Mouse (Mus musculus) intestine, embryonic 15.5 days (tissue): ENCODE results near the gene Gbx2. TPM values are rescaled to one million over a fixed set of nuclear protein-coding genes. Genes with fewer than 3 reads are reported as not detected.

Source experiments
- ATAC-seq: fragments of 200-750 bp; cut with Nextera tagmentation; 2 replicates; pipeline ENCODE4 v1.8.0; 2017; ENCODE audit warnings: moderate TSS enrichment, moderate library complexity
- H3K27ac ChIP-seq: fragments of 300-500 bp; sonication (generic); 2 replicates; pipeline ENCODE4 v1.5.1; 2015; ENCODE audit warnings: mild to moderate bottlenecking, inconsistent platforms
- H3K27me3 ChIP-seq: fragments of 300-500 bp; sonication (generic); replicated peaks from 2 replicates; pipeline ENCODE4 v1.6.1; 2015; ENCODE audit warnings: inconsistent platforms
- H3K36me3 ChIP-seq: fragments of 300-500 bp; sonication (generic); 2 replicates; pipeline ENCODE4 v1.6.1; 2015; ENCODE audit warnings: inconsistent platforms
- H3K4me1 ChIP-seq: fragments of 300-500 bp; sonication (generic); replicated peaks from 2 replicates; pipeline ENCODE4 v1.6.1; 2015; ENCODE audit warnings: inconsistent platforms
- H3K4me2 ChIP-seq: fragments of 300-500 bp; sonication (generic); replicated peaks from 2 replicates; pipeline ENCODE4 v1.6.1; 2015; ENCODE audit warnings: mild to moderate bottlenecking, inconsistent platforms
- H3K4me3 ChIP-seq: fragments of 300-500 bp; sonication (generic); replicated peaks from 2 replicates; pipeline ENCODE4 v1.5.1; 2015; ENCODE audit warnings: inconsistent platforms
- H3K9ac ChIP-seq: fragments of 300-500 bp; sonication (generic); 2 replicates; pipeline ENCODE4 v1.6.1; 2015; ENCODE audit warnings: inconsistent platforms
- H3K9me3 ChIP-seq: fragments of 300-500 bp; sonication (generic); 2 replicates; pipeline ENCODE4 v1.6.1; 2016; ENCODE audit warnings: inconsistent platforms
- WGBS: fragments of 180-500 bp; shearing (Covaris S2); methylation state at CpG from one replicate; pipeline ENCODE4 v1.1.7; 2015; 5-methylcytosine and 5-hydroxymethylcytosine counted together
- polyA plus RNA-seq: library from polyadenylated mRNA; unstranded; fragments of >200 nt; fragmentation: Nextera tagmentation; extraction: Ambion mirVana; gene quantifications from 2 replicates; pipeline ENCODE4 v1.2.1, GENCODE M21; 2015

Gene Gbx2
- 0.09 and 0.15 TPM in 2 replicates for polyA plus RNA-seq

DNA sequence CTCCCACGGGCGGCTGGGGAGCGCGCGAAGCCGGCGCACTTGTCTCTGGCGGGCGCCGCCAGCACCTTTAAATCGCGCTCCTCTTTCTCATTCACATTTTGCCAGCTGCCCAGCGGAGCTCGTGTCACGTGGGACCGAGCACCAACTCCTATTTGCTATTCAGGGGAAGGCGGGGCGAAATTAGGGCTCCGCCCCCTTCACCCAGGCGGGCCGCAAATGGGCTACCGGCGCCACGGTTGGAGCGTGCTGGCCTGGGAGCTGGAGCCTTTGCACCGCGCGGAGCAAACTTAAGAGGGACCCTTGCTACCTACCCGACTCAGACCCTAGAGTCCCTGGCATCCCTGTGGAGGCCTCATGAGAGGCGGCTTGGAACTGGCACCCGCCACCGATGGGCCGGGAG, at the start of gene Gbx2:
Gbx2 (minus strand) TSS at position 60 of the 400 bp plus-strand sequence.
- peak within 1 kb of the TSS; percentile 17; the same call in 1 of the 2 replicates for H3K9ac ChIP-seq

DNA sequence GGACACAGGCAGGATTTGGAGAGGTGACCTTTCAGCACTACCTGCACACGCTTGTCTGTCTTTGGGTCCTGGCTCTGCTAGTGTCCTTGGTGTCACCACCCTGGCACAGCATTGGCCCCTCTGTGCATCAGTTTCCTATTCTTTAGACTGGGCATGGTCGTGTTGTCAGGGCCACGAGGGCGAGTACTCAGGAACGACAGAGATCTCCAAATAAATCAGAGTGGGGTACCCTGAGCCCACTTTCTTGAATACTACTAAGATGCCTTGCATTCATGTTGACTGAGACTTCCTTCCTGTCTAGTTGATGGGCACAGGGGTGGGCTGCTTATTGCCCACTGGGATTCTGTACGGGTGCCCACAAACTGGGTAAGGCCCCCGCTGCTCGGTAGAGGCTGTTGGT, 46.3 kb upstream of the Gbx2 start:
- no peaks in the 10 kb centered on the region; the same call in 1 of the 2 replicates for H3K27me3 ChIP-seq
- no peak overlapping the region for H3K4me2 ChIP-seq
- H3K9me3 ChIP-seq, result no peaks in the 10 kb centered on the region
- no peak overlapping the region for H3K9ac ChIP-seq
- H3K4me1 ChIP-seq, result no peaks in the 10 kb centered on the region
- no peaks in the 10 kb centered on the region for H3K36me3 ChIP-seq
- ATAC-seq, result no peak
- H3K27ac ChIP-seq, result no peak overlapping the region
- no peak overlapping the region for H3K4me3 ChIP-seq
- 88% methylated on average over 8 of the region's 8 CpGs for WGBS

More for the DNA sequence above, at the start of gene Gbx2:
- ATAC-seq, result peak; percentile 83
- no peak within 1 kb of the TSS for H3K27ac ChIP-seq
- peak within 1 kb of the TSS; percentile 39 for H3K4me3 ChIP-seq
- no peaks in the 10 kb centered on the region for H3K9me3 ChIP-seq
- H3K36me3 ChIP-seq, result no peaks in the 10 kb centered on the region
- H3K4me2 ChIP-seq, result peak within 1 kb of the TSS; percentile 88
- under 1% methylated on average over 33 of the region's 33 CpGs for WGBS
- peaks cover 90% of the 10 kb centered on the region for H3K27me3 ChIP-seq
- H3K4me1 ChIP-seq, result peaks cover 27% of the 10 kb centered on the region

GRCm38 (mm10) chr1:89976411-89976810, 45.4 kb upstream of the Gbx2 start:
- WGBS, result 76% methylated on average over 8 of the region's 8 CpGs
- ATAC-seq, result no peak
- no peaks in the 10 kb centered on the region for H3K4me1 ChIP-seq

DNA sequence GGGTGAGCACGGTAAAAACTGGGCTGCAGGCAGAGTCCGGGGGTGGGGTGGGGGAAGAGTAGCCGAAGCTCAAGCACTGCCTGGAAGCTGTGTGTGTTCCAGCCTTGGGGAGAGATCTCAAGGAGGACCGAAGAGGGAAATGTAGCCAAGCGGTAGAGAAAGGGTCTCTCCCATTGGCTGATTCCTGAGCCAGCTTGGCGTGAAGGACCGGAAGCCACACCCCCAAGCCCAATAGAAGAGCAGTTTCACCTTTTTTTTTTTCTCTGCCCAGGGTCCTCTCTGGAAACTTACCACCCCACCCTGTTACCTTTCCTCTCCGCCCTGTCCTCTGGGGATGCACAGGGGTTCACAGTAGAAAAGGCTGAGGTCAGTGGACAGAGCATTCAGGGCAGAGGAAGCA, 43.6 kb upstream of the Gbx2 start:
- 84% methylated on average over 8 of the region's 8 CpGs for WGBS
- no peaks in the 10 kb centered on the region for H3K9me3 ChIP-seq
- H3K4me3 ChIP-seq, result no peak overlapping the region
- no peak overlapping the region for H3K9ac ChIP-seq
- H3K27me3 ChIP-seq, result peaks cover 18% of the 10 kb centered on the region
- H3K27ac ChIP-seq, result no peak overlapping the region
- no peaks in the 10 kb centered on the region for H3K4me1 ChIP-seq
- ATAC-seq, result no peak
- no peak overlapping the region for H3K4me2 ChIP-seq
- no peaks in the 10 kb centered on the region for H3K36me3 ChIP-seq

More at GRCm38 (mm10) chr1:89976411-89976810, 45.4 kb upstream of the Gbx2 start:
- H3K9me3 ChIP-seq, result no peaks in the 10 kb centered on the region
- H3K36me3 ChIP-seq, result no peaks in the 10 kb centered on the region
- H3K4me3 ChIP-seq, result no peak overlapping the region
- no peak overlapping the region for H3K4me2 ChIP-seq
- no peak overlapping the region for H3K27ac ChIP-seq
- no peaks in the 10 kb centered on the region; the same call in 1 of the 2 replicates for H3K27me3 ChIP-seq
- H3K9ac ChIP-seq, result no peak overlapping the region

GRCm38 (mm10) chr1:89971848-89972247, 40.9 kb upstream of the Gbx2 start:
- Histone ChIP-seq H3K36me3 (no peaks in the 10 kb centered on the region), H3K9me3 (no peaks in the 10 kb centered on the region), H3K4me1 (peaks cover 3% of the 10 kb centered on the region; the same call in 1 of the 2 replicates), H3K27ac (no peak overlapping the region), H3K4me3 (no peak overlapping the region), H3K9ac (no peak overlapping the region), H3K27me3 (peaks cover 42% of the 10 kb centered on the region), H3K4me2 (no peak overlapping the region)
- WGBS, result 47% methylated on average over 8 of the region's 8 CpGs
- ATAC-seq, result no peak

GRCm38 (mm10) chr1:89969714-89970110, 38.7 kb upstream of the Gbx2 start:
- no peak for ATAC-seq
- no peak overlapping the region for H3K9ac ChIP-seq
- no peak overlapping the region for H3K4me3 ChIP-seq
- peaks cover 42% of the 10 kb centered on the region for H3K27me3 ChIP-seq
- H3K36me3 ChIP-seq, result no peaks in the 10 kb centered on the region
- no peak overlapping the region for H3K4me2 ChIP-seq
- H3K9me3 ChIP-seq, result no peaks in the 10 kb centered on the region
- no peak overlapping the region for H3K27ac ChIP-seq
- peaks cover 3% of the 10 kb centered on the region; the same call in 1 of the 2 replicates for H3K4me1 ChIP-seq
- WGBS, result 78% methylated on average over 4 of the region's 4 CpGs

GRCm38 (mm10) chr1:89969072-89969713, 38.2 kb upstream of the Gbx2 start:
- no peaks in the 10 kb centered on the region for H3K9me3 ChIP-seq
- ATAC-seq, result no peak
- H3K4me2 ChIP-seq, result peak overlapping the region; percentile 98
- peak overlapping the region; percentile 56; the same call in 1 of the 2 replicates for H3K4me3 ChIP-seq
- WGBS, result 46% methylated on average over 10 of the region's 10 CpGs
- H3K27ac ChIP-seq, result no peak overlapping the region
- peaks cover 3% of the 10 kb centered on the region; the same call in 1 of the 2 replicates for H3K4me1 ChIP-seq
- no peak overlapping the region for H3K9ac ChIP-seq
- H3K36me3 ChIP-seq, result no peaks in the 10 kb centered on the region
- peaks cover 42% of the 10 kb centered on the region for H3K27me3 ChIP-seq

DNA sequence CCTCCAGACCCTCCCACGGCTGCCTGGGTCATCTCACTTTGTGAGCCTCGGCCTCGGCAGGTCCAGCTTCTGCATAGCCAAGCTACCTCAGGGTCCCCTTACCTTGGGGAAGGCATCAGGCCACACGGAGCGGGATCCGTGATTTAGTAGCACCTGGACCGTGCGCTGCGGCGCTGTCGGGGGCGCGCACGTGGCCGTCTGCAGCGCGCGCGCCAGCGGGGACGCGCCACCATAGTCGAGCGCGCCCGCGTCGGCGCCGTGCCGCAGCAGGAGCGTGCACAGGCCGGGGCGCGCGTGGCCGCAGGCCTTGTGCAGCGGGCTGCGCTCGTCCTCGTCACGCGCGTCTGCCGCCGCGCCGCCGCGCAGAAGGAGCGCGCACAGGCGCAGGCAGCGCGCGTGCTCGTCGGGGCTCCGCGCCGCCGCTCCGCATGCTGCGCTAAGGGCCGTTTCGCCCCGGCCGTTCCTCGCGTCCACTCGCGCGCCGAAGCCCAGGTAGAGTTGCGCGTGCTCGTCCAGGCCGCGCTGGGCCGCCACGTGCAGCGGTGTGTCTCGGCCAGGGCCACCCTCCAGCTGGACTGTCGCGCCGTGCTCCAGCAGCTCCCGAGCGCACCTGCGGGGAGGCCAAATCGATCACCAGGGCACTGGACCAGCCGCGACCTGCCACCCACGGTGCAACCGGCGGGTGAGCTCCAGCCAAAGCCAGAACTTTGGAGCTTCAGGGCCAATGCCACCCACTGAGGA, 37.3 kb upstream of the Gbx2 start:
- H3K4me3 ChIP-seq, result peak overlapping the region; percentile 56
- no peak overlapping the region for H3K27ac ChIP-seq
- ATAC-seq, result peak; percentile 77
- peak overlapping the region; percentile 41 for H3K9ac ChIP-seq
- peak overlapping the region; percentile 98 for H3K4me2 ChIP-seq
- no peaks in the 10 kb centered on the region for H3K9me3 ChIP-seq
- H3K36me3 ChIP-seq, result no peaks in the 10 kb centered on the region
- peaks cover 3% of the 10 kb centered on the region; the same call in 1 of the 2 replicates for H3K4me1 ChIP-seq
- under 1% methylated on average over 93 of the region's 95 CpGs for WGBS
- peaks cover 42% of the 10 kb centered on the region for H3K27me3 ChIP-seq

DNA sequence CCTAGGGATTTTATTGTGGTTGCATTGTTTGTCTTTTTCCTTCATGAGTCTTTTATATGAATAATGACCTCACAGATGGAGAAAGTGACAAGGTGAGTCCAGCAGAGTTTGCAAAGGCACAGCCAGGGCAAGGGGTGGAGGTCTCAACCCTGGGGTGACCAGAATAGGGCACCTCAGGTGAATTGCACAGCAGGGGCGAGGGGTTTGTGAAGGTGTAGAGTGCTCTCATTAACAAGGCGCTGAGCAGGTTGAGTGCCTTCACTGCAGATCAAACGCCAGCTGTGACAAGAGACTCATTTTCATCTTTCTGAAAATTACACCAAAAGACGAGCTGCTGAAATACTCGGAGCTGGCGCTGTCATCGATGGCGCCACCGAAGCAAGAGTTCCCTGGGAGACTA, 36.6 kb upstream of the Gbx2 start:
- Histone ChIP-seq H3K9me3 (no peaks in the 10 kb centered on the region), H3K4me3 (0 out of 2 replicates have a peak overlapping the region, but pooled peaks have one; percentile 56), H3K4me1 (peaks cover 3% of the 10 kb centered on the region; the same call in 1 of the 2 replicates), H3K27me3 (peaks cover 42% of the 10 kb centered on the region), H3K27ac (no peak overlapping the region), H3K36me3 (no peaks in the 10 kb centered on the region), H3K4me2 (peak overlapping the region; percentile 98), H3K9ac (no peak overlapping the region)
- no peak for ATAC-seq
- WGBS, result 18% methylated on average over 9 of the region's 9 CpGs

DNA sequence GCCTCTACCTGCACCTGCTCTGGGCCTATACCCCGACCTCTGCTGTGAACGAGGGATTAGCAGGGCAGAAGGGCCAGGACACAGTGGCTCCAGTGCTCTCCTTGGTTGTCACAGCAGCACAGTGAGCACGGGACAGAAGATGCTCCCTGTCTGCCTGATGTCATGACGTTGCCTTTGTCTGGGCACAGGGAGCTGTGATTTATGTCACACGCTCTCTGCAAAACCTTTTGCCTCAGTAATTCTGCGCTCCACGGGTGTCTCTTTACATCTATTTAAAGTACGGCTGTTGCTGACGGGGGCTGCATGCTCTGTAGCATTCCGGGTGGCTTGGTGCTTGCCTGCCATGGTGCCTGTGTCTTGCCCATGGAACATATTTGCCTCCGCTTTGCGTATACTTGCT, 33.4 kb upstream of the Gbx2 start:
- Histone ChIP-seq H3K4me1 (peaks cover 3% of the 10 kb centered on the region; the same call in 1 of the 2 replicates), H3K9me3 (no peaks in the 10 kb centered on the region), H3K27me3 (peaks cover 32% of the 10 kb centered on the region), H3K9ac (no peak overlapping the region), H3K4me2 (no peak overlapping the region), H3K36me3 (no peaks in the 10 kb centered on the region), H3K4me3 (no peak overlapping the region), H3K27ac (no peak overlapping the region)
- ATAC-seq, result no peak
- 72% methylated on average over 12 of the region's 12 CpGs for WGBS

- H3K27ac ChIP-seq, result no peak overlapping the region
- H3K4me3 ChIP-seq, result no peak overlapping the region
- H3K9me3 ChIP-seq, result no peaks in the 10 kb centered on the region
- ATAC-seq, result no peak
- no peaks in the 10 kb centered on the region for H3K36me3 ChIP-seq
- WGBS, result 81% methylated on average over 2 of the region's 2 CpGs
- H3K9ac ChIP-seq, result no peak overlapping the region
- peaks cover 21% of the 10 kb centered on the region for H3K27me3 ChIP-seq
- no peak overlapping the region for H3K4me2 ChIP-seq
- no peaks in the 10 kb centered on the region for H3K4me1 ChIP-seq
Measured at GRCm38 (mm10) chr1:89963296-89963695, 32.3 kb upstream of the Gbx2 start.

DNA sequence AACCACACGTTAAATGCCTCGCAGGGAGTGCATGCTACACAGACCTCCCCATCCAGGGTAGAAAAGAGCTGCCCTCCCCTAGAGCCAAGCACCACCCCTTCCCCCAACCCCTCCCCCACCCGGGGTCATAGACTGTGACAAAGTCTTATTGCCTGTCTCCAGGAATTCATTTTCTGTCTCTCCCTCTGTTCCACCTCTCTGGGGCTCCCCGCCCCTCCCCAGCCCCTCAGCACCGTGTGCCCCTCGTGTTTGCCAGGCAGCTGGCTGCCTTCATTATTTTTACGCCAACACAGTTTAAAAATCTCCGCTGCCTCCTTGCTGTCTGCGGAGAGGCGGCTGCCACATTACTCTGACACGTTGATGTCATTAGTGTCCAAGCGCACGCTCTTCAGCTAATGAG, 31.1 kb upstream of the Gbx2 start:
- ATAC-seq, result no peak
- WGBS, result 31% methylated on average over 13 of the region's 13 CpGs
- Histone ChIP-seq H3K4me2 (no peak overlapping the region), H3K27me3 (peaks cover 9% of the 10 kb centered on the region; the same call in 1 of the 2 replicates), H3K4me3 (no peak overlapping the region), H3K36me3 (no peaks in the 10 kb centered on the region), H3K27ac (no peak overlapping the region), H3K9me3 (no peaks in the 10 kb centered on the region), H3K9ac (no peak overlapping the region), H3K4me1 (no peaks in the 10 kb centered on the region)
